Mouse (Mus musculus): ENCODE data around the gene Tmem201. TPM values are rescaled to one million over a fixed set of nuclear protein-coding genes. Genes with fewer than 3 reads are reported as not detected.

Gene Tmem201
- total and polyA plus RNA-seq, 3 experiments = 6.4 to 29.2 (median 16.2) TPM

GRCm38 (mm10) chr4:149727636-149728035, 10.2 kb downstream of the Tmem201 start:
- Histone ChIP-seq H3K4me3 (replicated peaks in 1 of 3; ENCODE audit: low read depth in 2 of 3, low read length in 2 of 3, poor library complexity in 1 of 3) (no peak overlapping the region), H3K9ac (ENCODE audit: insufficient read depth, low read depth) (no peak overlapping the region)
- in situ Hi-C loops (cut with MboI; ENCODE audit: low pct_ligation_motif_present, low pct_unique_long_range_greater_than_20kb, low sequenced_read_pairs) = no loop called here

GRCm38 (mm10) chr4:149725661-149726350, 12.0 kb downstream of the Tmem201 start:
- Histone ChIP-seq H3K27ac (ENCODE audit: insufficient read depth, low read depth) (no peak overlapping the region), H3K79me2 (replicated peaks; ENCODE audit: control insufficient read depth, extremely low read depth, insufficient read depth, poor library complexity, severe bottlenecking) (no peaks in the 10 kb centered on the region), H3K9ac (ENCODE audit: insufficient read depth, low read depth) (no peak overlapping the region), H3K36me3 (replicated peaks in 1 of 2; ENCODE audit: control insufficient read depth in 1 of 2, insufficient read depth in 1 of 2, low read length in 1 of 2) (peaks cover 70 to 94% of the 10 kb centered on the region in 2 experiments), H3K9me3 (replicated peaks; ENCODE audit: low read length) (no peaks in the 10 kb centered on the region), H3K4me3 (replicated peaks in 1 of 3; ENCODE audit: low read depth in 2 of 3, low read length in 2 of 3, poor library complexity in 1 of 3) (no peak overlapping the region), H3K4me2 (ENCODE audit: insufficient read depth, low read depth, poor library complexity, severe bottlenecking) (no peak overlapping the region), H3K27me3 (replicated peaks) (no peaks in the 10 kb centered on the region), H3K4me1 (ENCODE audit: control insufficient read depth in 1 of 2, insufficient read depth in 2 of 2) (no peaks in the 10 kb centered on the region)
- dilution Hi-C loops (cut with MboI; ENCODE audit: extremely low pct_ligation_motif_present, extremely low pct_unique_long_range_greater_than_20kb, low sequenced_read_pairs) (no loop called here), in situ Hi-C loops (cut with MboI; ENCODE audit: low pct_ligation_motif_present, low pct_unique_long_range_greater_than_20kb, low sequenced_read_pairs) (no loop called here)
- peak; percentile 52 for DNase-seq (ENCODE audit: extremely low read depth)
- TF ChIP-seq SIN3A (IDR thresholded peaks at IDR 0.05; ENCODE audit: low read length) (no peak), MAX (IDR thresholded peaks at IDR 0.05; ENCODE audit: low read length) (no peak), MAZ (IDR thresholded peaks at IDR 0.05; ENCODE audit: low read depth, low read length) (no peak), MXI1 (IDR thresholded peaks at IDR 0.05; ENCODE audit: low read depth, low read length) (0 out of 2 replicates have a peak, but pooled peaks have one; percentile 27), CTCF (conservative IDR thresholded peaks at IDR 0.05 in 1 of 2, IDR thresholded peaks at IDR 0.05 in 1 of 2; ENCODE audit: low read depth in 2 of 2, low read length in 2 of 2) (peak; percentile 49 to 71), SMC3 (IDR thresholded peaks at IDR 0.05; ENCODE audit: low read depth, low read length) (peak; percentile 58), TCF12 (IDR thresholded peaks at IDR 0.05; ENCODE audit: low read depth, low read length) (no peak), RAD21 (IDR thresholded peaks at IDR 0.05; ENCODE audit: low read depth, low read length) (peak; percentile 1), JUN (IDR thresholded peaks at IDR 0.05; ENCODE audit: insufficient read depth, low read depth, low read length) (no peak), ETS1 (conservative IDR thresholded peaks at IDR 0.05; ENCODE audit: low read depth, low read length) (no peak)

More at GRCm38 (mm10) chr4:149727636-149728035, 10.2 kb downstream of the Tmem201 start:
- Histone ChIP-seq H3K36me3 (replicated peaks in 1 of 2; ENCODE audit: control insufficient read depth in 1 of 2, insufficient read depth in 1 of 2, low read length in 1 of 2) (peaks cover 70 to 93% of the 10 kb centered on the region in 2 experiments), H3K79me2 (replicated peaks; ENCODE audit: control insufficient read depth, extremely low read depth, insufficient read depth, poor library complexity, severe bottlenecking) (no peaks in the 10 kb centered on the region), H3K4me1 (ENCODE audit: control insufficient read depth in 1 of 2, insufficient read depth in 2 of 2) (peaks cover 4 to 11% of the 10 kb centered on the region in 2 experiments; a peak in 3 of 4 replicates), H3K27ac (ENCODE audit: insufficient read depth, low read depth) (no peak overlapping the region), H3K27me3 (replicated peaks) (no peaks in the 10 kb centered on the region), H3K4me2 (ENCODE audit: insufficient read depth, low read depth, poor library complexity, severe bottlenecking) (no peak overlapping the region), H3K9me3 (replicated peaks; ENCODE audit: low read length) (no peaks in the 10 kb centered on the region)
- TF ChIP-seq EP300 (IDR thresholded peaks at IDR 0.05; ENCODE audit: low read length) (no peak), MAZ (IDR thresholded peaks at IDR 0.05; ENCODE audit: low read depth, low read length) (no peak), ZNF384 (IDR thresholded peaks at IDR 0.05; ENCODE audit: low read depth, low read length) (no peak), ZC3H11A (IDR thresholded peaks at IDR 0.05; ENCODE audit: low read depth, low read length) (no peak), MAFK (IDR thresholded peaks at IDR 0.05; ENCODE audit: insufficient replicate concordance, low read length) (no peak), ZMIZ1 (IDR thresholded peaks at IDR 0.05; ENCODE audit: low read depth, low read length) (no peak), HCFC1 (IDR thresholded peaks at IDR 0.05; ENCODE audit: low read depth, low read length) (no peak), KAT2A (IDR thresholded peaks at IDR 0.05; ENCODE audit: insufficient replicate concordance, low read length) (no peak), NELFE (IDR thresholded peaks at IDR 0.05; ENCODE audit: low read depth, low read length) (no peak), IRF4 (IDR thresholded peaks at IDR 0.05; ENCODE audit: low read depth, low read length) (no peak), USF1 (IDR thresholded peaks at IDR 0.05; ENCODE audit: low read depth, low read length) (no peak), CTCF (conservative IDR thresholded peaks at IDR 0.05 in 1 of 2, IDR thresholded peaks at IDR 0.05 in 1 of 2; ENCODE audit: low read depth in 2 of 2, low read length in 2 of 2) (no peak), SIN3A (IDR thresholded peaks at IDR 0.05; ENCODE audit: low read length) (no peak), MAX (IDR thresholded peaks at IDR 0.05; ENCODE audit: low read length) (no peak)
- no peak for DNase-seq (ENCODE audit: extremely low read depth)
- dilution Hi-C loops (cut with MboI; ENCODE audit: extremely low pct_ligation_motif_present, extremely low pct_unique_long_range_greater_than_20kb, low sequenced_read_pairs) = no loop called here
